Mouse (Mus musculus) kidney, embryonic 16.5 days (tissue): ENCODE measurements around the gene Orm2. TPM values are rescaled to one million over a fixed set of nuclear protein-coding genes. Genes with fewer than 3 reads are reported as not detected.

ENCODE experiments used
- ATAC-seq: fragments of 200-750 bp; cut with Nextera tagmentation; 2 replicates; pipeline ENCODE4 v1.8.0; 2017; ENCODE audit warnings: moderate TSS enrichment; ENCODE audit not compliant: low FRiP score, low TSS enrichment
- H3K27ac ChIP-seq: fragments of 300-500 bp; sonication (generic); 2 replicates; pipeline ENCODE4 v1.5.1; 2014; ENCODE audit warnings: low read length
- H3K27me3 ChIP-seq: fragments of 300-500 bp; sonication (generic); 2 replicates; pipeline ENCODE4 v1.6.1; 2014; ENCODE audit warnings: low read length, control low read depth, mixed read lengths; ENCODE audit not compliant: insufficient read depth
- H3K36me3 ChIP-seq: fragments of 300-500 bp; sonication (generic); 2 replicates; pipeline ENCODE4 v1.6.1; 2014; ENCODE audit warnings: low read length, control low read depth, mixed read lengths; ENCODE audit not compliant: insufficient read depth
- H3K4me1 ChIP-seq: fragments of 300-500 bp; sonication (generic); 2 replicates; pipeline ENCODE4 v1.6.1; 2014; ENCODE audit warnings: low read length, control low read depth, mixed read lengths; ENCODE audit not compliant: insufficient read depth
- H3K4me2 ChIP-seq: fragments of 300-500 bp; sonication (generic); replicated peaks from 2 replicates; pipeline ENCODE4 v1.6.1; 2014; ENCODE audit warnings: low read depth, low read length
- H3K4me3 ChIP-seq: fragments of 300-500 bp; sonication (generic); 2 replicates; pipeline ENCODE4 v1.5.1; 2014; ENCODE audit warnings: mild to moderate bottlenecking, low read length
- H3K9ac ChIP-seq: fragments of 300-500 bp; sonication (generic); replicated peaks from 2 replicates; pipeline ENCODE4 v1.6.1; 2014; ENCODE audit warnings: low read length
- H3K9me3 ChIP-seq: fragments of 300-500 bp; sonication (generic); 2 replicates; pipeline ENCODE4 v1.6.1; 2016; ENCODE audit warnings: low read length, control low read depth
- whole genome bisulfite sequencing: fragments of 180-500 bp; shearing (Covaris S2); extraction: QIAGEN DNeasy Blood & Tissue Kit; methylation state at CpG from one replicate; pipeline ENCODE4 v1.1.7; 2014; 5-methylcytosine and 5-hydroxymethylcytosine counted together
- polyA plus RNA-seq: library from polyadenylated mRNA; unstranded; fragments of >200 nt; fragmentation: Nextera tagmentation; extraction: Ambion mirVana; gene quantifications from 2 replicates; pipeline ENCODE4 v1.2.1, GENCODE M21; 2015

Gene Orm2
- polyA plus RNA-seq, 1 experiment from 2014 or later, result not detected

GRCm38 (mm10) chr4:63345261-63345660 is 17.0 kb upstream of the Orm2 start:
- no peaks in the 10 kb centered on the region for H3K27me3 ChIP-seq
- H3K9me3 ChIP-seq, result no peaks in the 10 kb centered on the region
- H3K4me3 ChIP-seq, result no peak overlapping the region
- H3K36me3 ChIP-seq, result no peaks in the 10 kb centered on the region
- no peak overlapping the region for H3K4me2 ChIP-seq
- no peak overlapping the region for H3K27ac ChIP-seq
- no peak for ATAC-seq
- H3K9ac ChIP-seq, result no peak overlapping the region
- no peaks in the 10 kb centered on the region for H3K4me1 ChIP-seq

GRCm38 (mm10) chr4:63346659-63347058 is 15.6 kb upstream of the Orm2 start:
- Histone ChIP-seq H3K9ac (no peak overlapping the region), H3K4me3 (no peak overlapping the region), H3K4me1 (no peaks in the 10 kb centered on the region), H3K9me3 (no peaks in the 10 kb centered on the region), H3K4me2 (no peak overlapping the region), H3K27me3 (no peaks in the 10 kb centered on the region), H3K27ac (no peak overlapping the region), H3K36me3 (no peaks in the 10 kb centered on the region)
- WGBS, result 81% methylated on average over 4 of the region's 4 CpGs
- no peak for ATAC-seq

- no peak overlapping the region for H3K4me2 ChIP-seq
- no peaks in the 10 kb centered on the region for H3K36me3 ChIP-seq
- no peak for ATAC-seq
- WGBS, result 62% methylated on average over 6 of the region's 6 CpGs
- no peaks in the 10 kb centered on the region for H3K4me1 ChIP-seq
- H3K9ac ChIP-seq, result no peak overlapping the region
- no peak overlapping the region for H3K4me3 ChIP-seq
- no peaks in the 10 kb centered on the region for H3K27me3 ChIP-seq
- H3K27ac ChIP-seq, result no peak overlapping the region
- no peaks in the 10 kb centered on the region for H3K9me3 ChIP-seq
Measured at GRCm38 (mm10) chr4:63348524-63348923, 13.7 kb upstream of the Orm2 start.

GRCm38 (mm10) chr4:63355877-63356665 is 6.2 kb upstream of the Orm2 start, which contains the start of gene Orm3:
Orm3 (plus strand) TSS chr4:63356162.
- 79% methylated on average over 4 of the region's 4 CpGs for WGBS
- Histone ChIP-seq H3K4me2 (no peak within 1 kb of the TSS), H3K9ac (no peak within 1 kb of the TSS), H3K4me1 (no peaks in the 10 kb centered on the region), H3K27ac (no peak within 1 kb of the TSS), H3K36me3 (no peaks in the 10 kb centered on the region), H3K9me3 (no peaks in the 10 kb centered on the region), H3K27me3 (no peaks in the 10 kb centered on the region), H3K4me3 (no peak within 1 kb of the TSS)
- ATAC-seq, result no peak

GRCm38 (mm10) chr4:63356981-63357570 is 5.2 kb upstream of the Orm2 start:
- 43% methylated on average over 2 of the region's 2 CpGs for WGBS
- Histone ChIP-seq H3K36me3 (no peaks in the 10 kb centered on the region), H3K27ac (no peak overlapping the region), H3K9ac (no peak overlapping the region), H3K4me3 (no peak overlapping the region), H3K4me2 (no peak overlapping the region), H3K27me3 (no peaks in the 10 kb centered on the region), H3K4me1 (no peaks in the 10 kb centered on the region), H3K9me3 (no peaks in the 10 kb centered on the region)
- no peak for ATAC-seq

GRCm38 (mm10) chr4:63359861-63360260 is 2.4 kb upstream of the Orm2 start:
- Histone ChIP-seq H3K4me1 (no peaks in the 10 kb centered on the region), H3K36me3 (no peaks in the 10 kb centered on the region), H3K4me2 (no peak overlapping the region), H3K4me3 (no peak overlapping the region), H3K27ac (no peak overlapping the region), H3K27me3 (no peaks in the 10 kb centered on the region), H3K9ac (no peak overlapping the region), H3K9me3 (no peaks in the 10 kb centered on the region)
- 78% methylated on average over 6 of the region's 6 CpGs for WGBS
- no peak for ATAC-seq

GRCm38 (mm10) chr4:63368577-63368976 is 6.3 kb downstream of the Orm2 start:
- Histone ChIP-seq H3K36me3 (peaks cover 40% of the 10 kb centered on the region), H3K4me2 (no peak overlapping the region)
- 26% methylated on average over 4 of the region's 4 CpGs for WGBS

GRCm38 (mm10) chr4:63370897-63371296 is 8.6 kb downstream of the Orm2 start:
- Histone ChIP-seq H3K27me3 (no peaks in the 10 kb centered on the region), H3K36me3 (peaks cover 48% of the 10 kb centered on the region), H3K27ac (no peak overlapping the region), H3K4me3 (no peak overlapping the region), H3K9ac (no peak overlapping the region), H3K4me2 (no peak overlapping the region), H3K9me3 (no peaks in the 10 kb centered on the region), H3K4me1 (no peaks in the 10 kb centered on the region)
- no peak for ATAC-seq
- WGBS, result 69% methylated on average over 7 of the region's 7 CpGs

More at GRCm38 (mm10) chr4:63368577-63368976, 6.3 kb downstream of the Orm2 start:
- Histone ChIP-seq H3K9me3 (no peaks in the 10 kb centered on the region), H3K9ac (no peak overlapping the region), H3K4me3 (no peak overlapping the region), H3K27me3 (no peaks in the 10 kb centered on the region), H3K27ac (no peak overlapping the region), H3K4me1 (no peaks in the 10 kb centered on the region)
- peak; percentile 72 for ATAC-seq

- no peaks in the 10 kb centered on the region for H3K9me3 ChIP-seq
- no peak for ATAC-seq
- H3K27ac ChIP-seq, result no peak overlapping the region
- peaks cover 54% of the 10 kb centered on the region for H3K36me3 ChIP-seq
- no peaks in the 10 kb centered on the region for H3K4me1 ChIP-seq
- H3K27me3 ChIP-seq, result no peaks in the 10 kb centered on the region
- WGBS, result 51% methylated on average over 3 of the region's 3 CpGs
- H3K9ac ChIP-seq, result no peak overlapping the region
- H3K4me3 ChIP-seq, result no peak overlapping the region
- no peak overlapping the region for H3K4me2 ChIP-seq
Measured at GRCm38 (mm10) chr4:63371890-63372289, 9.6 kb downstream of the Orm2 start.

GRCm38 (mm10) chr4:63373404-63373803 is 11.2 kb downstream of the Orm2 start:
- Histone ChIP-seq H3K4me2 (no peak overlapping the region), H3K9ac (no peak overlapping the region), H3K36me3 (peaks cover 52% of the 10 kb centered on the region), H3K27ac (no peak overlapping the region), H3K4me3 (no peak overlapping the region), H3K4me1 (no peaks in the 10 kb centered on the region), H3K27me3 (no peaks in the 10 kb centered on the region), H3K9me3 (no peaks in the 10 kb centered on the region)
- 92% methylated on average over 8 of the region's 8 CpGs for WGBS
- no peak for ATAC-seq
